Mouse (Mus musculus): Measurements from ENCODE around the gene Zfp3. TPM values are rescaled to one million over a fixed set of nuclear protein-coding genes. Genes with fewer than 3 reads are reported as not detected.
"Not testable (repeated sequence)": the region's sequence is repeated elsewhere in the genome, so short reads cannot be mapped to it uniquely, and the experiment has no call there.

Gene Zfp3
- polyA plus RNA-seq, 1 experiment from 2014 or later: 6.0 TPM

DNA sequence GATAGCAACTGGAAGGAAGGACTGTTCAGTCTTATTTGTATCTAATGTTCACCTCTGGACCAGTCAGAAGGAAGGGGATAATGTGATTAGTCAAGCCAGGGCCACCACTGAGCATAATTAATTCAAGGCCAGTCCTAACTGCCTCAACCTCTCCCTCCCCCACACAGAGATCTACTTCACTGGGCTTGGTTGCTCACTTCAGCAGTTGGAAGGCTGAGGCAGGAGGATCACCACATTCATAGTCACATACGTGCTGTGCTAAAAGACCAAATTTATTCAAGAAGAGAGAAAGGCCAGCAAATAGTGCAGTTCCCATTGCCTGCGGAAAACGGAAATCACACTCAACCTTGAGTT lies 450 bp upstream of the Zfp3 start:
- WGBS: 20% methylated on average over 3 of the region's 3 CpGs
- no peak for ATAC-seq (ENCODE audit: insufficient number of reproducible peaks, insufficient read depth, low FRiP score, low TSS enrichment, low read depth)

DNA sequence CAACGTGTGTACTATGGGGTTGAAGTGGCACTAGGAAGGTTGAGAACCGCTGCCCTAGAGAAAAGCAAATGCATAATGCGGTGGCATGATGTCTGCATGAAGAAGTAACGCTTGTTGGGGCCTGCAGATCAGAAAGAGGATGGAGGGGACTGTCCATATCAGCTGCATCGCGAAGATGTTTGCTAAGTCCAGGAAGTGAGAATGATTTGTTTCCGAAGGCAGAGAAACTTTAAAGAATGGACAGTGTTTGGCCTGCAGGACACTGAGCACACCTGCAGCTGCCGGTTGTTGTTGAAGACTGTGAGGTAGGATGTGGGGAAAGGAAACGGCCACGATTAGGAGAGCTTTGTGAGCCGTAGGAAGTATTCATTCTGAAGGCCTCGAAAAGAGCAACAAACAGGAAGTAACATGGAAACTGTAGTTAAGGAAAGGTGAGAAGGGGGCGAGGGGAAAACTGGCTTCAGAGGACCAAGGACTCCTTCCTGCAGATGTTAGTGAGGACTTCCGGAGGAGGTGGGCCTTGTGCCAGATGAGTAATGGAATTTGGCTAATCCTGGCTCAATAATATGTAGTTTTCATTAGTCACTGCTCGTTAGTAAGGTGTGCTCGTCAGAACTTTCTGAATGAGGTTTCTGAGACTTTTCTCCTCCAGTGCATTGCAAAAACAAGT lies 1.9 kb downstream of the Zfp3 start:
- Histone ChIP-seq H3K4me1 (no peaks in the 10 kb centered on the region), H3K4me3 (no peak overlapping the region), H3K27me3 (no peaks in the 10 kb centered on the region), H3K9me3 (no peaks in the 10 kb centered on the region), H3K36me3 (peaks cover 9% of the 10 kb centered on the region), H3K27ac (no peak overlapping the region), H3K9ac (no peak overlapping the region), H3K4me2 (no peak overlapping the region)
- WGBS: 79% methylated on average over 16 of the region's 16 CpGs
- ATAC-seq (ENCODE audit: insufficient number of reproducible peaks, insufficient read depth, low FRiP score, low TSS enrichment, low read depth): no peak

More for the DNA sequence above, 450 bp upstream of the Zfp3 start:
- Histone ChIP-seq H3K36me3 (peaks cover 9% of the 10 kb centered on the region), H3K4me3 (peak overlapping the region; percentile 78), H3K4me2 (peak overlapping the region; percentile 78), H3K27me3 (no peaks in the 10 kb centered on the region), H3K9ac (peak overlapping the region; percentile 83), H3K9me3 (no peaks in the 10 kb centered on the region), H3K4me1 (no peaks in the 10 kb centered on the region), H3K27ac (peak overlapping the region; percentile 77; the same call in 1 of the 2 replicates)

DNA sequence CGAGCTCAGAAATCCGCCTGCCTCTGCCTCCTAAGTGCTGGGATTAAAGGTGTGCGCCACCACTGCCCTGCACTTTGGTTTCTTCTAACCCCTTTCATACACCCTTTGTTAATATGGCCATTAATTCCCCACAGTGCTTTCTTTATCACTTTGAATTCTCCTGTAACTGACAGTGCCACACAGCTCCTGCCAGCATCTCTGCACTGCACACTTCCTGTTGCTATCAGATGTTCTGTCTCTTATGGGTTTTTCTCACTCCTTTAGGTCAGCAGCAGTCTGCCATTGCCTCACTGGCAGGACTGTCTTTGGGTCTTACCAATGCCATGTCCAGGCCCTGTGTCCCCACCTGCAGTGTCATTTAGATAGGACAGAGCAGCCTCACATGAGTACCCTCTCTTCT lies 6.8 kb downstream of the Zfp3 start:
- Histone ChIP-seq H3K27me3 (no peaks in the 10 kb centered on the region), H3K36me3 (peaks cover 43% of the 10 kb centered on the region), H3K9me3 (no peaks in the 10 kb centered on the region), H3K4me1 (no peaks in the 10 kb centered on the region), H3K27ac (no peak overlapping the region), H3K4me3 (no peak overlapping the region), H3K4me2 (no peak overlapping the region), H3K9ac (no peak overlapping the region)
- ATAC-seq (ENCODE audit: insufficient number of reproducible peaks, insufficient read depth, low FRiP score, low TSS enrichment, low read depth): no peak
- WGBS: 95% methylated on average over 3 of the region's 3 CpGs

DNA sequence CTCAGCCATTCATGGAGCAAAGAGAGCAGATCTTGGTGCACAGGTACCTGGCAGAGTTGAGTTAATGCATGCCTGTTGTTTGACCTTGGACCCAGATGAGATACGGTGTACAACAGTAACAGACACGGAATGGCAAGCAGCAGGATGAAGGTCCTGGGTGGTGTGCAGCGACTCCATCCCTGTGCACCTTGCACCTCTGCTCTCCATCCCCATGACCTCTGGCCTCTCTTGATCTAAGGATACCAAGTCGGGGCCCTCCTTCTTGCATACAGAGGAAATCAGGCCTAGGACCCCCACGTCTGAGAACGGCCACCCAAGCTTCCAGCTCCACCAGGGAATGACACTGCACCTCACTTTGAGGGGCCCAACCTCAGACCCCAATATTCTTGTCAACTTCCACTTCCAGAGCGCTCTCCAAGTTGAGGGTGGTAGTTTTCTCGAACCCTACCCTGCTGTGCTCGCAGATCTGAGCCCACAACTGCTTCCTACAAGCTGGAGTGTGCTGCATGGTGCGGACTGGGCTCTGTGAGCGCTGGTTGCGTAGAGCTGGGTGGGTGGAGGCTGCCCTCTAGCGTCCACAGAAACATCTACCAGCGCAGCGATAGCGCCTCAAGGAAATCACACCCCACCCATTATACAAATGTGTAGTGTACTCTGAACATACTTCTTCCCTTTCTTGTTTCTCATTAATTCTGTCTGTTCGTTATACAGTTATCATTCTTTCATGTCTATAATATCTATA lies 13.0 kb downstream of the Zfp3 start:
- Histone ChIP-seq H3K27me3 (no peaks in the 10 kb centered on the region), H3K4me1 (0 out of 2 replicates have a peak, but pooled peaks cover 3% of the 10 kb centered on the region), H3K36me3 (peaks cover 23% of the 10 kb centered on the region), H3K27ac (no peak overlapping the region), H3K4me3 (no peak overlapping the region), H3K9me3 (no peaks in the 10 kb centered on the region), H3K9ac (no peak overlapping the region), H3K4me2 (0 out of 2 replicates have a peak overlapping the region, but pooled peaks have one; percentile 9)
- ATAC-seq (ENCODE audit: insufficient number of reproducible peaks, insufficient read depth, low FRiP score, low TSS enrichment, low read depth): peak; percentile 67; the same call in 1 of the 2 replicates
- WGBS: 28% methylated on average over 17 of the region's 17 CpGs

DNA sequence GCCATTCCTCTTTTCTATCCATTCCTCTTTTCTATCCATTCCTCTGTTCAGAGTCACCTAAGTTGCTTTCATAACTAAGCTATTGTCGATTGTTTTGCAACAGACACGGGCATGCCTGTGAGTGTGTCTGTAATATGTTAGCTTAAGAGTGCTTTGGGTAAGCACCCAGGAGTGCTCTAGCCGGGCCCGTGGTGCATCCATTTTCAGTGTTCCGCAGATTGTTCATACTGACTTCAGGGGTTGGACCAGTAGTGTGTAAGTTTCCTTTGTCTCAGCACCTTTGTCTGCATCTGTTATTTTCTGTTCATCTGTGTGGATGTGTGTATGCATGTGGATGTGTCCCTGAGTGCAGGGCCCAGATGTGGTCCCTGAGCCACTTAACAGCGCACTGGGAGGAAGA lies 13.6 kb downstream of the Zfp3 start:
- Histone ChIP-seq H3K4me2 (no peak overlapping the region), H3K9me3 (no peaks in the 10 kb centered on the region), H3K9ac (no peak overlapping the region), H3K36me3 (peaks cover 17% of the 10 kb centered on the region), H3K27ac (no peak overlapping the region), H3K4me1 (0 out of 2 replicates have a peak, but pooled peaks cover 3% of the 10 kb centered on the region), H3K27me3 (no peaks in the 10 kb centered on the region), H3K4me3 (no peak overlapping the region)
- ATAC-seq (ENCODE audit: insufficient number of reproducible peaks, insufficient read depth, low FRiP score, low TSS enrichment, low read depth): no peak
- WGBS: 69% methylated on average over 6 of the region's 6 CpGs

DNA sequence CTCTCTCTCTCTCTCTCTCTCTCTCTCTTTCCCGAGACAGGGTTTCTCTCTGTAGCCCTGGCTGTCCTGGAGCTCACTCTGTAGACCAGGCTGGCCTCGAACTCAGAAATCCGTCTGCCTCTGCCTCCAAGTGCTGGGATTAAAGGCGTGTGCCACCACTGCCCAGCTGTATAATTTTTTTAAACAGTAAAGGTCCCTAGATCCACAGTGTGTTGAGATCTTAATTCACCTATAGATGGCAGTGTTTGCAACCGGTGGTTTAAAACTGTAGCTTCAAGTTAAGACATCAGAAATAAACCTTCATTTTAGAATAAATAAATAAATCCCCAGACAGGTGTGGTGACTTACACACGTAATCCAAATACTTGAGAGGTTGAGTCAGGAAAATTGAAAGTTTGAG lies 14.0 kb downstream of the Zfp3 start:
- not testable (repeated sequence) for H3K9ac ChIP-seq; H3K27ac ChIP-seq; H3K4me2 ChIP-seq; H3K27me3 ChIP-seq; H3K9me3 ChIP-seq; H3K4me3 ChIP-seq; H3K4me1 ChIP-seq; ATAC-seq (ENCODE audit: insufficient number of reproducible peaks, insufficient read depth, low FRiP score, low TSS enrichment, low read depth)
- 22% methylated on average over 6 of the region's 6 CpGs for whole genome bisulfite sequencing
- peaks cover 14% of the 10 kb centered on the region for H3K36me3 ChIP-seq

DNA sequence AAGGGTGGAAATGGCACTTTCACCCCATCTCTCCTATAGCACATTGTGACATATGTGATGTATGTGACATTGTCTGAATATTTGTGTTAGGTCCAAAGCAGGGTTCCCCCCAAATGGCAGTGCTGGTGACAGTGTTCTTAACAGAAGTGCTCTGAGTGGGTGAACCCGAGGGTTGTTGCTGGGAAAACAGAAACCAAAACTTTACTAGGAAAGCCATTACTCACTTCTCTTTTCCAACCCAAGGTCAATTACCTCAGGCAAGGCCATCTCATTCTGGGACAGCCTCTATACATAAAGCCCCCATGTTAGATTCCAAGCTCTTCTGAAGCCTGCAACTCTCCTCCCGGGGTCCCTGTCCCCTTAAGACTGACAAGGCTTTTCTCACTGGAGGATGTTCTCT lies 21.9 kb downstream of the Zfp3 start:
- Histone ChIP-seq H3K9ac (no peak overlapping the region), H3K4me1 (no peaks in the 10 kb centered on the region), H3K9me3 (no peaks in the 10 kb centered on the region), H3K36me3 (no peaks in the 10 kb centered on the region), H3K4me2 (no peak overlapping the region), H3K4me3 (no peak overlapping the region), H3K27me3 (no peaks in the 10 kb centered on the region), H3K27ac (no peak overlapping the region)
- no peak for ATAC-seq (ENCODE audit: insufficient number of reproducible peaks, insufficient read depth, low FRiP score, low TSS enrichment, low read depth)
- 66% methylated on average over 2 of the region's 2 CpGs for WGBS

DNA sequence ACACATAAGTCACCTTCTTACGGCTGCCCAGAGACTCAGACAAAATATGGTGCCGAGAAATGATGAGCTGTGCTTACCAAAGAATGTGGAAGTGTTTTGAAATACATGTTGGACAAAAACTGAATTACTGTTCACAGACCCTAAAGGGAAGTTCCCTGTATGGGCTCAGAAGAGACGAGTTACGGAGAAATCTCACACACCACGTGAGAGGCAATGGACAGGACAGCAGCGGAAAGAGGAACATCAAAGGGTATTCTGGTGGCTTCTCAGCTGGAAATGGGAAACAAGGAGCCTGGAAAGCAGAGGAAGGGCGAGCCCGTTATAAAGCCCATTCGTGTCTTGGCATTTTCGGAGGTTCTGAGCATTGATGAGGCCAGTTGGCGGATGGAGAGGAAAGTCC lies 23.0 kb downstream of the Zfp3 start:
- WGBS: 68% methylated on average over 11 of the region's 11 CpGs
- H3K9ac ChIP-seq: no peak overlapping the region
- no peak overlapping the region for H3K4me3 ChIP-seq
- no peak for ATAC-seq (ENCODE audit: insufficient number of reproducible peaks, insufficient read depth, low FRiP score, low TSS enrichment, low read depth)
- no peaks in the 10 kb centered on the region for H3K36me3 ChIP-seq
- H3K27me3 ChIP-seq: no peaks in the 10 kb centered on the region
- no peaks in the 10 kb centered on the region for H3K9me3 ChIP-seq
- no peak overlapping the region for H3K27ac ChIP-seq
- no peaks in the 10 kb centered on the region for H3K4me1 ChIP-seq
- no peak overlapping the region for H3K4me2 ChIP-seq

DNA sequence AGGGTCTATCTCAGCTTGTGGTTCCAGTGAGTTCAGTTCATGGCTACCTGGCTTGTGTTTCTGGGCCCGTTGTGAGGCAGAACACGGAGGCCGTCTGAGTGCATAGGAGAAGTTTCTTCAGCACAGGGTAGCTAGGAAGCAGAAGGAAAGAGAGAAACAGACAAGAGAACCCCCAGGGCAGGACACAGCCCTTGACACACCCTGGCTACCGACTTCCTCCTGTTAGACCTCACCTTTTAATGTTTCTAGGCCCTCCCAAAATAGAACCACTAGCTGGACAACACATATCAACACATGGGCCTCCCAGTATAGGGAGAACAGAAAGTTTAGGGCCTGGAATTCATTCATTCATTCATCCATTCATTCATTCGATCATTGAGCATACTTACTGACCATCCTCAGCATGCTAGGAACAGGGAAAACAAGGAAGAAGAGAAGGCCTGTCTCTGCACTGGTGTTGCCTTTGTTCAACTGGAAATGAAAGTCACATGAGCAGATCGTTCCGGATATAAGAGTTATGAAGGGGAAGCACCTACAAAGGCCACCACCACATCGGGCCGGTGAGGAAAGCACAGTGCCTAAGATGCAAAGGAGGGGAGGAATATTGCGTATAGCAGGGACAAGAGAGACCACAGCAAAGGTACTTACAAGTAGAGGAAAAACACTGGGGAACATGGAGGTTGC lies 25.1 kb downstream of the Zfp3 start:
- Histone ChIP-seq H3K4me2 (no peak overlapping the region), H3K27me3 (no peaks in the 10 kb centered on the region), H3K27ac (no peak overlapping the region)

DNA sequence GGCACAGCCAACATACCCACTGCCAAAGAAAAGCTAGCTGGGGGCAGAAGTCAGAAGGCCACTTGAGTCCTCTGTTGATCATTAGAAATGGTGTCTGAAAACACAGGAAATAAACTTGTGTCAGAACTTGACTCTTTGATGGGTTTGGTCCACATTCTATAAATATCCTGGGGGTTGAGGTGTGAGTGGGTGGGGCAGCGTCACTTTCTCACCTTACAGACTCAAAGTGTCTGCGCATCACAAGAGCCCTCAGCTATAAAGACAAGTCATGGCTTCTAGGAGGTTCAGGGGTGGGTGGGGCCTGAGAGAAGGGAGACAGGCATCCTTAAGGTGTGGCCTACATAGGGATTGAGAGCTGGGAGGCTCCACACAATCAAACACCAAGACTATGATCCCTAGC lies 26.4 kb downstream of the Zfp3 start:
- H3K4me1 ChIP-seq: no peaks in the 10 kb centered on the region
- ATAC-seq (ENCODE audit: insufficient number of reproducible peaks, insufficient read depth, low FRiP score, low TSS enrichment, low read depth): no peak
- H3K36me3 ChIP-seq: no peaks in the 10 kb centered on the region
- 86% methylated on average over 2 of the region's 2 CpGs for WGBS
- no peak overlapping the region for H3K9ac ChIP-seq
- H3K4me3 ChIP-seq: no peak overlapping the region
- no peak overlapping the region for H3K27ac ChIP-seq
- H3K9me3 ChIP-seq: no peaks in the 10 kb centered on the region
- no peak overlapping the region for H3K4me2 ChIP-seq
- H3K27me3 ChIP-seq: no peaks in the 10 kb centered on the region

More for the DNA sequence above, 25.1 kb downstream of the Zfp3 start:
- no peak for ATAC-seq (ENCODE audit: insufficient number of reproducible peaks, insufficient read depth, low FRiP score, low TSS enrichment, low read depth)
- Histone ChIP-seq H3K4me3 (no peak overlapping the region), H3K9me3 (no peaks in the 10 kb centered on the region), H3K4me1 (no peaks in the 10 kb centered on the region), H3K9ac (no peak overlapping the region), H3K36me3 (no peaks in the 10 kb centered on the region)
- 82% methylated on average over 10 of the region's 10 CpGs for WGBS

DNA sequence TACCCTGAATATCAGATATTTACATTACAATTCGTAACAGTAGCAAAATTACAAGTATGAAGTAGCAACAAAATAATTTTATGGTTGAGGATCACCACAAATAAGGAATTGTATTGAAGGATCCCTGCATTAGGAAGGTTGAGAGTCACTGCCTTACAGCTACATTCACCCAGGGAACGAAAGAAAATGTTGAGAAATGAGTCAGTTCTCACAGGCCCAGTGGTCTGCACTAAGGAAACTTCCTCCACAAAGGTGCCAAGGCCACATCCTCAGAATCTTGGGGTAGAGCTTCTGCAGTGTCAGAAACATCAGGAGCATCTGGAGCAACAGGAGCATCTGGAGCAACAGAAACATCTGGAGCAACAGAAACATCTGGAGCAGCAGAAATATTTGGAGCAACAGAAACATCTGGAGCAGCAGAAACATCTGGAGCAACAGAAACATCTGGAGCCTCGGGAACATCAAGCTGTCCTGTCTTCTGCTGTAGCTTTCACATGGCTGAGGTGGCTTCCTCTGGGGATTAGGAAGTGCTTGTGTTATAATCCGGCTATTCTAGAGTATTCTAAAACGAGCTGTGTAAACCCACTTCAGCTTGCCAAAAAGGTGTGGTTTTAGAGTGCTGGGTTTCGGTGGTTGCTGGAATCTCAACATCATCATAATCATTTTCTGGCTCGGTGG lies 27.0 kb downstream of the Zfp3 start:
- ATAC-seq (ENCODE audit: insufficient number of reproducible peaks, insufficient read depth, low FRiP score, low TSS enrichment, low read depth): no peak
- Histone ChIP-seq H3K9ac (no peak overlapping the region), H3K27ac (no peak overlapping the region), H3K4me2 (no peak overlapping the region), H3K9me3 (no peaks in the 10 kb centered on the region), H3K36me3 (no peaks in the 10 kb centered on the region), H3K4me1 (no peaks in the 10 kb centered on the region), H3K4me3 (no peak overlapping the region), H3K27me3 (no peaks in the 10 kb centered on the region)
- 62% methylated on average over 7 of the region's 7 CpGs for WGBS

Data from embryonic facial prominence, embryonic 13.5 days (tissue).